Mouse (Mus musculus): ENCODE results near the gene Tagln2.

Tagln2 gene

DNA sequence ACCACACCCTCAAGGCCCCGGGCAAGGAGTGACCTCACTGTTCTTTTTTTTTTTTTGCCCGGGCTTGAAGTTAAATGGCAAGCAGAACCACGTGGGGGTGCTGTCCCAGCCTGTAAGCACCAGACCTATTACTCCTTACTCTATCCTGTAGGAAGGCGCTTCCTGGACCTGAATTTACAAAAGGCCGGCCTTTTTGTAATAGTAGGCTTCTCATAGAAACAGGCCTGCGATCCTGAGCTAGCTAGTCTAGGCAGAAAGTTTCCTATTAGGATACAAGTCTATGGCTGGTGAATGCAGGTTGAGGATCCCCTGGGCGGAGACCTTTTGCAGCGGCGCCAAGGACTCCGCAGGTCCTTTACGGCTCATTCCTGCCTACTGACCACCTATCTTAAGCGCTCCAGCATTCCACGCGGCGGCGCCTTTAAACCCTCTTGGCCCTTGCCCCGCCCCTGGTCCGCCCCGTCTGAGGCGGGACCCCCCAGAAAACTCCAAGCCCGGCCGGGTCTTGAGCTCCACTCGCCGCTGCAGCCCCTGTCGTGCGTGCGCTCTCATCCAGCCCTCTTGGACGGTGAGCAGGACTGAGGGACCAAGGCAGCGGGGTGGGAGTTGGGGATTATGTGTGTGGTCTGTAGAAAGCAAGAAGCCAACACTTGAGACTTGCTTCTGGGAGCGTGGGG is at the start of gene Tagln2:
Tagln2 (plus strand) TSS at position 283 of the 677 bp plus-strand sequence.
- DNase-seq (ENCODE audit: low spot score in 2 of 2) = peak; percentile 87 to 90

DNA sequence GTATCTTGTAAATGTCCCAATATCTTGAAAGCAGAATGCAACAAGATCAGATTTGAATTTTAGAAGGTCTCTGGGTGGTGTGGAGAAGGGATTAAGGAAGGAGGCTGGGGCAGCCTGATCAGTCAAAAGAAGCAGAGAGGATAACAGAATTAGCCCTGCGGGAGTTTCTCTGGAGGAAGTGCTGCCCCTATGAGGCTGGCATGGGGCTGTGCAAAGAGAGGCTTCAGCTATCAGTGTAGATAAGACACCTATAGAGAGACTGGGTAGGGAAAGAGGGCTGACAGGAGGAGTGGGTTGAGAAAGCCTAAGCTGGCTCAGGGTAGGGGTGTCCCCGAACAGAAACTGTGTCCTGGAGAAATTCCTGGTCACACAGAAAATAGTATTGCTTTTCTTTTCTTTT is 49.6 kb upstream of the Tagln2 start:
- DNase-seq (ENCODE audit: low spot score in 2 of 2) = no peak

DNA sequence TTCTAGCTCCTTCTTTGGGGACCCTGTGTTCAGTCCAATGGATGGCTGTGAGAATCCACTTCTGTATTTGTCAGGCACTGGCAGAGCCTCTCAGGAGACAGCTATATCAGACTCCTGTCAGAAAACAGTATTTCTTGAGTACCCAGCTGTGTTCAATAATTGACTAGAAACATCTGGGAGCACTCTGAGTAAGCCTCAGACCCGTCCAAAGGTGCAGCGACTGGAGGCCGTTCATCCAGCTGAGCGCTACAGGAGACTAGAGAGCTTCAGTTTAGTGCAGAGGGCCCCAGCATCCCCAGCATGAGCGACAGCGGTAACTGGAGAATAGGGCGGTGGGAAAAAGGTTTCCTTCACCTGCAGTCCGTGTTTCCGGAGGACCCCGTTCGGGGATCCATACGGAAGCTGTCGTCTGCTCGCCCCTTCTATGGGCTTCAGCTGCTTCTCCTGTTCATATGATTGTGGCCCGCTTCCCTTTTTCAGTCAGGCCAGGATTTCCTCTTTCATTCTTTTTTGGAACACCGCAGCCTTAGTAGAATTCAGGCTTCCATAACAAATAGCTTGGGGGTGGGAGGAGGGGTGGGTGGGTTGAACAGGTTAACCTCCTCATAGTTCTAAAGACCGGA is 48.9 kb upstream of the Tagln2 start:
- no peak for DNase-seq (ENCODE audit: low spot score in 2 of 2)

DNA sequence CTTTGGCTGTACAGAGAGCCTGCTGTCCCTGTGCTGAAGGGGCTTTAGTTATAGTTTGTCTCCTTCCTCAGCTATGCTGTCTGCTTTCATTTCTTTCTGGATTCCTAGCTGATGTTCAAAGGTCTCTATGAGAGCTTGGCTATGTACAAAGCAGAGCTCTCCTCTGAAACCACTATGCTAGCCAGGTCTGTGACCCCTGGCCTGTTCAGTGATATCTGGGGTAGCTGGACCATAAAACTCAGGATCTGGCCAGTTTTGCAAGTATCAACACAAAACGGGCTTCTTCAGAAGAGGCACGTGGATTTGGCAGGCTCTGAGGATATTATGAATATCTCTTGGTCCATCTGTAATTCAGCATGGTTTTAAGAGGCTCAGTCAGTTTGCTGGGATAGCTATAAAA is 46.9 kb upstream of the Tagln2 start:
- DNase-seq (ENCODE audit: low spot score in 2 of 2) = no peak

DNA sequence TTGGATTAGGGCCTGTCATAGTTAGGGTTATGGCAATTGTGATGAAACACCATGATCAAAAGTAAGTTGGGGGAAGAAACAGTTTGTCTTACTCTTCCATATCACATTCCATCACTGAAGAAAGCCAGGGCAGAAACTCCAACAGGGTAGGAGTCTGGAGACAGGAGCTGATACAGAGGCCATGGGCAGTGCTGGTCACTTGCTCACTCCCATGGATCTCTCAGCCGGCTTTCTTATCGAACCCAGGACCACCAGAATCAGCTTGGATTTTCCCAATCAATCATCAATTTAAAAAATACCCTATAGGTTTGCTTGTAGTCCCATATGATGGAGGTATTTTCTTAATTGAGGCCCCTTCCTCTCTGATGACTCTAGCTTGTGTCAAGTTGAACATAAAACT is 46.0 kb upstream of the Tagln2 start:
- no peak for DNase-seq (ENCODE audit: low spot score in 2 of 2)

DNA sequence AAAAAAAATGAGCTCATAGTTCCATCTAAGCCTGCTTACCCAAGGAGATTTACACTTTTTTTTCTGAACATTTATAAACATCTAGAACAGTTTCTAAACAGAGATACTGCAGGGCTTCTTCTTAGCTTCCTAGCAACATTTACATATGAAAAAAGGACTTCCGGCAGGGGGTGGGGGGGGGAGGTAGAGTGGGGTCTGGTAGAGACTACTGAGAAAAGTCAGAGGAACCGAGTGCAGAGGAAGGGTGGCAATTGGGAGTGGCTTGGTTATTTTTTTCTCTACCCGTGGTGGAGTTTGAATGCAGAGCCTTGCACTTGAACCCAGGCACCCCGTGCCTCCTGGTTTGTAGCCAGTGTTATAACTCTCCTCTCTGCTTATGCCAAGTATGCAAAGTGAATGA is 44.4 kb upstream of the Tagln2 start:
- no peak for DNase-seq (ENCODE audit: low spot score in 2 of 2)

DNA sequence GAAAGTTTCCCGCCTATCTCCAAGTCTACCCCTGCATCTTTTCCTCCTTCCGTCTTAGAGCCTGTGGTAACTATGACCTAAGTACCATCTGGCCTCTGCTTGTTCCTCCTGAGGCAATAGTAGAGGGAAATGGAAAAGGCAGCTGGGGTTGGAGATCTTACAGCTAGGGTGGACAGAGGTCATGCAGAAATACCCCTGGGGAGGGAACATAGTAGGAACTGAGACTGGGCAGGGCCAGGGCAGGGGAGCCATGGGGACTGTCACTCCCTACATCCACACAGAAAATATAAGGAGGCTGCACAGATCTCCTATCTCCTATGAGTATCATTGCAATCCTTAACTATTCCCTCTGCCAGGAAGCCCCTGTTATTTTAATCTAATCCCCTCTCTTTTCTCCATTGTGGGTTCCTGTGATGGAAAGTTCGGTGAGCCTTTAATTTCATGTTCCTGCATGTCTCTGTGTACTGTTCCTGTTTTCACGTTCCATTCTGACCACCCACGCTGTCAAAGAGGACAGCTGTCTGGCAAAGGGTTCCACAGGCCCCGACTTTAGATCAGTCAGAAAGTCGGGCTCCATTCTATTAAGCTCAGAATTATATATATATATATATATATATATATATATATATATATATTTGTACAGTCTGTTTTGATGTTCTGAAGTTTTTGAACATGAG is 43.7 kb upstream of the Tagln2 start:
- peak in 1 of 2 experiments; percentile 27 for DNase-seq (ENCODE audit: low spot score in 2 of 2)

DNA sequence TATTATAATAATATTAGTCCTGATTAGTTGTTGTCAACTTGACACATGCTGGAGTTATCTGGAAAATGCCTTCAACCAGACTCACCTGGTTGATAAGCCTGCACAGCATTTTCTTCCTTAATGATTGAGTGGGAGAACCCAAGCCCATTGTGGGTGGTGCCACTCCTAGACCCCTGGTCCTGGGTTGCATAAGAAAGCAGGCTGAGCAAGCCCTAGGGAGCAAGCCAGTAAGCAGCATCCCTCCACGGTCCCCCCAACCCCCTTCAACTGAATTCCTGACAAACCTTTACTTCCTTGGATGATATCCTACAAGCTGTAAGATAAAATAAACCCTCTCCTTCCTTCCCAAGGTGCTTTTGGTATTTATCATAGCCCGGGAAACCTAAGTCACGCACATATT is 42.7 kb upstream of the Tagln2 start:
- no peak for DNase-seq (ENCODE audit: low spot score in 2 of 2)

DNA sequence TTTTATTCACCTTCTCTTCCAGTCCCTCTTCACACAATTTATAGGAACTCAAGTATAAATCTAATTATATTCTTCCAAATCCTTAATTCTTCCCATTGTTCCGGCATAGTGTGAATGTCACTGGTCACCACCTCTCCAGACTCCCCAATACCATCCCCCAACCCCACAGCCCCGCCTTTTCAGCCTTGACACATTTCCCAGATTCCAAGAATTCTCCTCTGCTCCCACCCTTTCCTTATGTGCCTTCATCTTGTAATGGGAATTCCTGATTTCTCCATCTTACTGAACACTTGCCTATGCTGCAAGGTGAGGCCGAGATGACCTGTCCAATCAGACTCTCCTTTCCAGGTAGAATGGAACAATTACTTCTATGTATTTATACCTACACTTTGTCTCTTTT is 41.8 kb upstream of the Tagln2 start:
- DNase-seq (ENCODE audit: low spot score in 2 of 2) = no peak

DNA sequence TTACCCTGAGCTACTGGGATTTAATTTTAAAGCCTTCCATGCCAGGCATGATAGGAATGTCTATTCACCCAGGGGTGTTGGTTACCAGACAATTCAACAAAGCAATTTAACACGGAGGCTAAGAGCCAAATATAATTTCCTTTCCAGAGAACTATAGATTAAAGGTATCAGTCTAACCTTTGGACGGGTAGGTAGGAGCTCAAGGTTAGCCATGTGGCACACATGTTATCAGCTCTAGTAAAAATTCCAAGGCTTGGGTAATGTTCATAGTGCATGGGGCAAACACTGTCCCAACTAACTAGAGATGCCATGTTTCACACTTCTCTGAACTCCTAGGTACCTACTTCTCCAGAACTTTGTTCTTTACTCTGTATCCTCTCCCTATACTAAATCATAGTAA is 38.2 kb upstream of the Tagln2 start:
- DNase-seq (ENCODE audit: low spot score in 2 of 2) = no peak

DNA sequence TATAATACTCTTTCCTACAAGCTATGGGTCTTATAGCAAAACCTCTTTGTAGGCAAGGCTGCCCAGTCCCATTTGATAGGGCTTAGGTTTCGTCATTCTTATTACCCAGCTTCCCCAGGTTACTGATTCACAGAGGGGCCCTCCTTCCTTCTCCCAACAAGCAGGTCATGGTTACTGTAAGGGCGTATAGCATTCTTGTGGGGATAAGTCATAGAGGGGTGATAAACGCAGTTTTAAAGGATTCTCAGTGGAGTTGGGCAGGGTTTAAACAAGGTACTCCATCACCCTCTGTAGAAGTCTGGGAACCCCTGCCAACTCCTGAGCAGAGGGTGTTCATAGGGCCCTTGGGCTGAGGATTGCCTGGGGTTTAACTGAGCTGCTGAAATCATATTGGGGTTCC is 37.3 kb upstream of the Tagln2 start:
- no peak for DNase-seq (ENCODE audit: low spot score in 2 of 2)

DNA sequence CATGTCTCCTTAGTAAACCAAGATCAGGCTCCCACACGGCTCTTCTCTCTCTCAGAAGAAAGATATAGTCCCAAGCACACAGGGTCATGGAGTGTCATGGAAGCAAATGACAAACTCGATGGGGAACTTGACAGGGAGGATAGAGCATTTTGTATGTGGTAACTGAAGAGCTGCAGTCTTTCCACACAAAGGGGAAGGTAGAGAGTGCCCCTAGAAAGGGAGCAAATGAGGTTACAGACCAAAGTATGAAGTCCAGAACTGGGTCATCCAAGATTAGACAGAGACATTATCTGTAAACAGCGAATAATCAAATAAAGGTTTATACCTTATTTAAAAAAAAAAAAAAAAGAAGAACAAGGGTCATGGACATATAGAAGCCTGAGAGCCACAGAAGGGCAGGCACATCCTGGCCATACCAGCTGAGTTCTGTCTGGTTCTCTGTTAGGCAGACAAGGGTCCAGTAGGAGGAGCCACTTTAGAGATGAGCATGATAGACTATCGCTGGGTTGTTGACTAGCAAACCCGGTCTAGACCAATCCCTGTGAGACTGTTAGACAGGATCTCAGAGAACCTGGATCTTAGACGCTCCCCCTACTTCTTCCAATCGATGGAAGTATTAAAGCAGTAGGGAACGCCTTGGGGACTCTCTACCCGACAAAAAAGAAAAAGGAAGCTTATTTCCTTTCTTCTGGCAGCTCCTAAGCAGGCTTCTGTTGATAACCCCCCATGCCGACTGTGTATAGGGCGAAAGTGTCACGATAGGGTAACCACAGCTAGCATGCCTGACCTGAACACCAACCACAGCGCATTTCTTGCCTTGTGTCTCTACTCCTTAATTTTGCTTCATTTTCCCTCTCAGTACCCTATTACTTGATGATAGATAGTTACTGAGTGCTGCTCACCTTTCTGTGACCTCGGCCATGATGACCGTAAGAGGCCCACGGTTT is 36.2 kb upstream of the Tagln2 start:
- no peak for DNase-seq (ENCODE audit: low spot score in 2 of 2)

DNA sequence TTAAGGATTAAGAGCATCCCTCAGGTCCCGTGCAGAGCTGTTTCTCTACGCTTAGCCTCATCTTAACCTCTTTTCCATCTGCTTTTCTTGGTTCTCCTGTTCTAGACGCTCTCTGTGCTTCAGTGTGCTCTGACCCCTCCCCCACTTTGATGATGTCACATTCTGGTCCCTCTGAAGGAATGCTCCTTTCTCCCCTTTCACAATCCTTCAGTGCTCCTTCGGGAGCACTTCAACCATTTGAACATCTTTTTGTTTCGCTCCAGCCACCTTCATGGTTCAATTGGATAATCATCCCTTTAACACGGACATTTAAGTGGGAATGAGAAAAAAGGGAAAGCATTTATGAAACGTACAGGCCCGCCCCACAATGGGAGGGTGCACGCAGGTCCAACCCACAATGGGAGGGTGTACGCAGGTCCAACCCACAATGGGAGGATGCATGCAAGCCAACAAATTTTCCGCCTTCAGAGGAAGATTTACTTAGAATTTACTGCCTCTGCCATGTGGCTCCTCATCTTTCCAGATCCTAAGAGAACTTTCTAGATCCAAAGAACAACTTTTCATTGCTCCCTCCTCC is 31.5 kb upstream of the Tagln2 start:
- no peak for DNase-seq (ENCODE audit: low spot score in 2 of 2)

DNA sequence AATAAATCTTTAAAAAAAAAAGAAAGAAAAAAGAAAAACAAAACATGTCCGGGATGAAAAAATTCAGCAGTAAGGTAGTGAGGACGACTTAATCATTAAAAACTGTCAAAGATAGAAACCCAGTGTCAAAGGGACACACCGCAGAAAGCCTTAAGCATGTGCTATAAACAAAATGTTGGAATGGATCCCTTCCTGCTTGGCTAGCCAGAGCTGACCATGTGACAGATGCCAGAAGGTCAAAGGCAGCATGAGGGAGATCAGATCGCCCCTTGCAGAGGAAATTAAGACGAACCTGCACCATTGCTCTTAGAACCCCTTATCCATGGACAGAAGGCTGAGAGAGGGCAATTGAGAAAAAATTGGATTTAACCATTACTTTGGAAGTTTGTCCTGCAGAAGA is 30.5 kb upstream of the Tagln2 start:
- DNase-seq (ENCODE audit: low spot score in 2 of 2) = no peak

DNA sequence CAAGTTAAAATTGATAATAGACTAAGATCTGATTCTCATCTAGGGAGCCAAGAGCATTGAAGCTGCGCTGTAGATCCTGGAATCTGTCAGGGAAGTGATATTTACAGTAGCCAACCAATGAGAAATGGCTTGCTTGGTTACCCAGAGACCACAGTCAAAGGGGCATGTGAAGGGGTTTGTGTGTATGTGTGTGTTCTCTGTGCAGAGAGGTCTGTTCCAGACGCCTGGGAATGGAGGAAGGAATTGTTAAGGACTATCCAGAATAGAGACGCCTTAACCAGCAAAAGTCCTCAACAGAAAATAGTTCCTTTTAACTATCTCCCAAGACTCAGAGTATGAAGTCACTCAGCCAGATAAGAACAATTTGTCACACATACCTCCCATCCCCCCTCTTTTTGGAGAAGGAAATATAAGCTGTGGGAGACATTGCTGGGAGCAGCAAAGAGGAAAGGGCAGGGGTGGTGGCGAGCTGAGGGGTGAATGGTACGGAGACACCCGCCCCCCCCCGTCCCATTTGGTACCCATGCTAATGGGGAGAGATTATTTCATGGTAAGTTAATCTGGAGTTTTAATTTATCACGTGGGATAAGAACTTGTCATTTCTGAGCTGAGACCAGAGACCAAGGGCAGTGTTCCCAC is 29.9 kb upstream of the Tagln2 start:
- no peak for DNase-seq (ENCODE audit: low spot score in 2 of 2)

DNA sequence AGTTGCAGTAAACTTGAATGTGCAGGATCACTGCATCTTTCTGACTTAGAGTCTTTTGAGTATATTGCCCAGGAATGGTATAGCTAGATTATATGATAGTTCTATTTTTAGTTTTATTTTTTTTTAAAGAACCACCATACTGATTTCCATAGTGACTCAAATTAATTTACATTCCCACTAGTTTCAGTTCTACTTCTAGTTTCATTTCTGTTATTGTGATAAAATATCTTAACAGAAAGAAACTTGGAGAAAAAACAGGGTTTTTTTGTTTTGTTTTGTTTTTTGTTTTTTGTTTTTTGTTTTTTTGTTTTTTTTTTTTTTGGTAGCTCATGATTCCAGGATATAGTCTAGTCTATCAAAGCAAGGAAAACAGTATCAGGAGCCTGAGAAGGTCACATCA is 26.9 kb upstream of the Tagln2 start:
- DNase-seq (ENCODE audit: low spot score in 2 of 2) = no peak

DNA sequence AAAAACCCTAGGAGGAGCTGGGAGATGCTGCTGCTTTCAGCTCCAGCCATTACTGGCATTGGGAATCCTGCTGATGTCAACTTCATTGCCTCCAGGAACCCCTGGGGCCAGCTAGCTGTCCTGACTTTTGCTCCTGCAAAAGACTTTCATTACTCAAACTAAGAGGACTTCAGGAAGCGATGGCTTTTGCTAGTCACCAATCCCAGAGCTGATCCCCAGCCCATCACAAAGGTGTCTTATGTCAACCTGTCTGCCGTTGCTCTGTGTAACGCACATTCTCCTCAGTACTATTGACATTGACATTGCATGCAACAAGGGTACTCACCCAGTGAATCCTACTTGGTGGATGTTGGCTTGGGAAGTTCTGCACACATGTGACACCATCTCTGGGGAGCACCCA is 25.7 kb upstream of the Tagln2 start:
- DNase-seq (ENCODE audit: low spot score in 2 of 2) = no peak

DNA sequence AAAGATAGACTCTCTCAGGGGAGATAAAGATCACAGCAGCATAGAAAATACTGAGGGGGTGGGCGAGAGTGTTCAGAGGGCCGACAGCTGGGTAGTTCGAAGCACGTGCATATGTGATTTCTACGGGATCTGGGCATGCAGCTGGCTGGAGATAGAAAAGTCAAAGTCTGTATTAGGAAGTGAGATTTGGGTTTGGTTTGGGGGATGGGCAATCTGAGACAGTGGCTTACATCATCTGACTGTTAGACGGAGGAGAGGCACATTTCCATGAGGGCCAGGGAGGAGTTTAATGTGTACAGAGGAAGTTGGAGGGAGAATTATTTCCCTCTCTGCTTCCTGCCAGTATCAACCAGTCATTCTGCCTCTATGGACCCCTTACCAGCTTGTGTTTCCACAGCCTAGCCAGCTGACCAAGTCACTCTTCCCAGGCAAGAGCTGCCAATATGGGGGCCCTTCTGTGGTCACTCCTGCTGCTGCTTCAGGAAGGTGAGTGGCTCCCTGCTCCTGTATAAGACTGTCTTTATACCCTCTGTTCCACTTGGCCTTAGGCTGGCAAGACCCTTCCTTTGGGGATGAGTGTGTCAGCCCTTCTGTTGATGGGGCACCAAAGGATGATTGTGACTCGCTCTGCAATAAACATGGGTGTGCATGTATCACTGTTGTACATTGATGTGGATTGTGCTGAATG is 24.6 kb upstream of the Tagln2 start, which contains the start of gene Slamf9:
Slamf9 (plus strand) TSS at position 305 of the 688 bp plus-strand sequence.
- no peak for DNase-seq (ENCODE audit: low spot score in 2 of 2)

DNA sequence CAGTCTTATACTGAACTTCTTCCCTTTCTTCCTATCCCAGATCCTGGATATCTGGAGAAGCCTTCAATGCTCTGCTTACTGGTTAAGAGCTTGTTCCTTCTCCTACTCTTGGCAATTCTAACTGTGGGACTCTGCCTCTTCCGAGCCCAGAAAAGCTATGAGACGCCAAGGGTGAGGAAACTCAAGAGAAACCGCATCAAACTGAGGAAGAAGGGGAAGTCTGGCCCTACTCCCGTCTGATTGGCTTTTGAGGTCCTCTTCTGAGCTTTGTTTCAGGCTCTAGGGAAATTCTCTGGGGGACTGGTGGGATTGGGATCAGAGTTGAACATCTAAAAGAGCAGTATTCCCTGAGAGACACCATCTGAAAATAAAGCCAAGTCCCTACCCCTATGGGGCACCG is 21.8 kb upstream of the Tagln2 start:
- DNase-seq (ENCODE audit: low spot score in 2 of 2) = no peak

DNA sequence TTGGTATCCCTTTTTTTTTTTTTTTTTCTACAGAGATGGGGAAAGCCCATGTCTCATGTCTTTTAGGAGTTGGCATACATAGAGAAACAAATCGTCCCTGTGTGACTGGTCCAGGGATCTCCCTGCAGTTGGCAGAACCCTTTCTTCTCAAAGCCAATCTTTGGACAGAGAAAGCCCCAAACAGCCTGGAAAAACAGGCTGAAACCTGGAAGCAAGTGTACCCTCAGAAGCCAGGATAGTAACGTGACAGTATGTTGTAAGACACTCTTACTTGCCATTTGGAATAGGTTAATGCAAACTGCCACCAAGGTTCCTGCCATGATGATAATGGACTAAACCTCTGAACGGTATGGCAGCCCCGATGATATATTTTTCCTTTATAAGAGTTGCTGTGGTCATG is 19.5 kb upstream of the Tagln2 start:
- DNase-seq (ENCODE audit: low spot score in 2 of 2) = no peak

DNA sequence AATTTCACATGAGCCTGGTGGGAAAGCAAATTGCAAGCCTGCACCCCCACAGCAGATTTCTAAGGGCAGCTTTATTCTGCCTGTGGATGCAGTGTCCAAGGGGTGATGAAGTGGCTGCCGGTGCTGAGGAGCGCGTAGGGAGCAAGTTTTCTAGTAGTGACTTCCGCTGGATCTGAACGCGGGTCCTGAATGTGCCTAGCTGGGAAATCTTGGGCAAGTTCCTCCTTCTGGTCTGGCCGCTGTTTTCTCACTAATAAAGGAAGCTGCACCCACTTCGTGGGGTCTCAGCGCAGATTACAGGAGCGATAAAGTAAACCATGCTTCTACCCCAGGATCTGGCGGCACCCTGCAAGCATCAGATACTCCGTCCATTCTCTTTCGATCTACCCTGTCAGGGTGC is 18.7 kb upstream of the Tagln2 start:
- DNase-seq (ENCODE audit: low spot score in 2 of 2) = no peak
